Mouse (Mus musculus): ENCODE results near the gene Ssb.

GRCm38 (mm10) chr2:69837996-69838395, 23.4 kb upstream of the Ssb start:
- no peak for TF ChIP-seq GATA1 (IDR thresholded peaks at IDR 0.05; ENCODE audit: borderline replicate concordance, low read length)
- no peak for TF ChIP-seq FLI1 (IDR thresholded peaks at IDR 0.05; ENCODE audit: low read length)

Measured in megakaryocyte, embryonic 14.5 days (primary cell).